Mouse (Mus musculus) embryonic facial prominence, embryonic 14.5 days (tissue): ENCODE results near the gene Ky. TPM values are rescaled to one million over a fixed set of nuclear protein-coding genes. Genes with fewer than 3 reads are reported as not detected.

Experiments
- ATAC-seq: fragments of 200-750 bp; cut with Nextera tagmentation; 2 replicates; pipeline ENCODE4 v1.8.0; 2017; ENCODE audit warnings: low read depth, moderate number of reproducible peaks, moderate TSS enrichment
- DNase-seq: peaks from one replicate; pipeline ENCODE4 v3.0.0-alpha.2; 2015; ENCODE audit warnings: low spot score
- H3K27ac ChIP-seq: fragments of 300-500 bp; sonication (generic); replicated peaks from 2 replicates; pipeline ENCODE4 v1.5.1; 2014; ENCODE audit warnings: low read depth, mild to moderate bottlenecking, low read length, moderate library complexity
- H3K27me3 ChIP-seq: fragments of 300-500 bp; sonication (generic); replicated peaks from 2 replicates; pipeline ENCODE4 v1.6.1; 2014; ENCODE audit warnings: low read length; ENCODE audit not compliant: control insufficient read depth, insufficient read depth
- H3K36me3 ChIP-seq: fragments of 300-500 bp; sonication (generic); 2 replicates; pipeline ENCODE4 v1.6.1; 2014; ENCODE audit warnings: low read length, mixed read lengths; ENCODE audit not compliant: control insufficient read depth, insufficient read depth
- H3K4me1 ChIP-seq: fragments of 300-500 bp; sonication (generic); 2 replicates; pipeline ENCODE4 v1.6.1; 2014; ENCODE audit warnings: antibody characterized with exemption, low read length; ENCODE audit not compliant: control insufficient read depth, insufficient read depth
- H3K4me2 ChIP-seq: fragments of 300-500 bp; sonication (generic); 2 replicates; pipeline ENCODE4 v1.6.1; 2014; ENCODE audit warnings: low read depth, mild to moderate bottlenecking, low read length, moderate library complexity, mixed read lengths
- H3K4me3 ChIP-seq: fragments of 300-500 bp; sonication (generic); 2 replicates; pipeline ENCODE4 v1.5.1; 2014; ENCODE audit warnings: low read depth, mild to moderate bottlenecking, low read length
- H3K9ac ChIP-seq: fragments of 300-500 bp; sonication (generic); 2 replicates; pipeline ENCODE4 v1.6.1; 2014; ENCODE audit warnings: low read depth, mild to moderate bottlenecking, low read length, moderate library complexity, mixed read lengths
- H3K9me3 ChIP-seq: fragments of 300-500 bp; sonication (generic); 2 replicates; pipeline ENCODE4 v1.6.1; 2016; ENCODE audit warnings: low read length; ENCODE audit not compliant: control insufficient read depth
- WGBS: fragments of 180-500 bp; shearing (Covaris S2); extraction: QIAGEN DNeasy Blood & Tissue Kit; methylation state at CpG from one replicate; pipeline ENCODE4 v1.1.7; 2014; 5-methylcytosine and 5-hydroxymethylcytosine counted together
- polyA plus RNA-seq: library from polyadenylated mRNA; unstranded; fragments of >200 nt; fragmentation: Nextera tagmentation; extraction: Ambion mirVana; gene quantifications from 2 replicates; pipeline ENCODE4 v1.2.1, GENCODE M21; 2014

The Ky gene
- polyA plus RNA-seq, 1 experiment from 2014 or later: 2.7 TPM

DNA sequence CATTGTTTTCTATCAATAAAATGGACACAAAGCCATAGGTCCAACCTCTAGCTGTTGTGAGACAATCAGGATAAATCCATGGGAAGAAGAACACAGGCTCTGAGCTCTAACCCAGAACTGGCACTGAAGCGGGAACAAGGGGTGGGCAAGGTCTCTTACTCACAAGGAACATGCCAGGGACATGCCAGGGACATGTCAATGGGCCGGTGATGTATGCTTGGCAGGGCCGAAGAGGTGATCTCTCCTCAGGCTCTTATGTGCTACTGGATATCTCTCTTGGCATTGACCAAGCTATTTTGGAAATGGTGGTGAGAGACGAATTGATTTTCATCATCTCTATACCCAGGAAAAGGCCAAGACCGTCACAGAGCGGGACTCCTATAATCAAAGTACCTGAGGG, 6.8 kb upstream of the Ky start:
- no peaks in the 10 kb centered on the region for H3K4me1 ChIP-seq
- WGBS: 88% methylated on average over 6 of the region's 6 CpGs

GRCm38 (mm10) chr9:102499266-102499665, 6.3 kb upstream of the Ky start:
- H3K9me3 ChIP-seq: no peaks in the 10 kb centered on the region
- H3K27me3 ChIP-seq: no peaks in the 10 kb centered on the region; the same call in 1 of the 2 replicates
- ATAC-seq: no peak
- DNase-seq: no peak
- H3K4me3 ChIP-seq: no peak overlapping the region
- H3K4me2 ChIP-seq: no peak overlapping the region
- no peak overlapping the region for H3K9ac ChIP-seq
- no peak overlapping the region for H3K27ac ChIP-seq
- H3K36me3 ChIP-seq: no peaks in the 10 kb centered on the region
- no peaks in the 10 kb centered on the region for H3K4me1 ChIP-seq
- 85% methylated on average over 4 of the region's 4 CpGs for WGBS

More for the DNA sequence above, 6.8 kb upstream of the Ky start:
- no peaks in the 10 kb centered on the region for H3K9me3 ChIP-seq
- no peak overlapping the region for H3K9ac ChIP-seq
- ATAC-seq (no peak), DNase-seq (no peak)
- H3K4me2 ChIP-seq: no peak overlapping the region
- H3K27me3 ChIP-seq: no peaks in the 10 kb centered on the region
- no peak overlapping the region for H3K4me3 ChIP-seq
- no peak overlapping the region for H3K27ac ChIP-seq
- no peaks in the 10 kb centered on the region for H3K36me3 ChIP-seq

DNA sequence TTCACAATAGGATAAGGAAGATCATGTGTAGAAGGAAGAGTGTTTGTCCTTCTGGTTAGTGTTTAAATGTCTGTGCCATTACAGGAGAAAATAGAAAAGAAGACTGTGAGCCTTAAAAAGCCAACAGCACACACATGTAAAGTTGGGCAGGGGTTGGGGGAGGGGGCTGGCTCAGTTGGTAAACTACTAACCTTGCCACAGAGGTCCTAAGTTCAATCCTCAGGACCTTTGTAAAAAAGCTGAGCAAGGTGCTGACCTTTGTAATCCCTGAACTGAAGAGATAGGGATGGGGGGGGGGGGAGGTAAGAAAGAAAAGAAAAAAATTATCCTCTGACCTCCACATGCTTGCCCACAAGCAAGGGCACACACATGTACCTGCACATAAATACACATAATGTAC, 5.8 kb upstream of the Ky start:
- H3K27ac ChIP-seq: no peak overlapping the region
- DNase-seq: no peak
- ATAC-seq: no peak
- no peaks in the 10 kb centered on the region for H3K4me1 ChIP-seq
- peaks cover under 1% of the 10 kb centered on the region for H3K27me3 ChIP-seq
- H3K4me3 ChIP-seq: no peak overlapping the region
- no peaks in the 10 kb centered on the region for H3K9me3 ChIP-seq
- H3K4me2 ChIP-seq: no peak overlapping the region
- no peak overlapping the region for H3K9ac ChIP-seq
- H3K36me3 ChIP-seq: no peaks in the 10 kb centered on the region

DNA sequence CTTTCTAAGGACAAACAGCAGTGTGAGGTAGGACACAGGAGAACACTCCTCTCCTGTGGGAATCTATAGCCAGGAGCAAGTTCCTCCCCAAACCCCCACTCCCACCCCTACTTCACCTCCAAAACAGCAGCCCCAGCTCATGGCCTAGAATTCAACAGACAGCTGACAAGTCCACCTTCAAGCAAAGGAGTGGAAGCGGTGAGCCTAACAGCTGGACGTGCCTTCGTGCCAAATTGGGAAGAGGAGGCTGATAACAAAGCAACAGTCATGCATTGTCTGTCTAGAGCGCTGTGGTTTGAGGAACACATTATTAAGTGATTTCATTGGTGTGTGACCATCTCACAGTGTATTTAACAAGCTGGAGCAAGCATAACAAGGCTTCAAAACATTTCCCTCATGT, 4.4 kb upstream of the Ky start:
- Histone ChIP-seq H3K36me3 (no peaks in the 10 kb centered on the region), H3K4me1 (peaks cover 4% of the 10 kb centered on the region; the same call in 1 of the 2 replicates), H3K4me2 (no peak overlapping the region), H3K9ac (no peak overlapping the region), H3K27me3 (peaks cover 12% of the 10 kb centered on the region), H3K9me3 (no peaks in the 10 kb centered on the region), H3K27ac (no peak overlapping the region), H3K4me3 (no peak overlapping the region)
- 53% methylated on average over 4 of the region's 4 CpGs for WGBS
- ATAC-seq (no peak), DNase-seq (no peak)

GRCm38 (mm10) chr9:102502015-102502633, 3.4 kb upstream of the Ky start:
- no peak for ATAC-seq

DNA sequence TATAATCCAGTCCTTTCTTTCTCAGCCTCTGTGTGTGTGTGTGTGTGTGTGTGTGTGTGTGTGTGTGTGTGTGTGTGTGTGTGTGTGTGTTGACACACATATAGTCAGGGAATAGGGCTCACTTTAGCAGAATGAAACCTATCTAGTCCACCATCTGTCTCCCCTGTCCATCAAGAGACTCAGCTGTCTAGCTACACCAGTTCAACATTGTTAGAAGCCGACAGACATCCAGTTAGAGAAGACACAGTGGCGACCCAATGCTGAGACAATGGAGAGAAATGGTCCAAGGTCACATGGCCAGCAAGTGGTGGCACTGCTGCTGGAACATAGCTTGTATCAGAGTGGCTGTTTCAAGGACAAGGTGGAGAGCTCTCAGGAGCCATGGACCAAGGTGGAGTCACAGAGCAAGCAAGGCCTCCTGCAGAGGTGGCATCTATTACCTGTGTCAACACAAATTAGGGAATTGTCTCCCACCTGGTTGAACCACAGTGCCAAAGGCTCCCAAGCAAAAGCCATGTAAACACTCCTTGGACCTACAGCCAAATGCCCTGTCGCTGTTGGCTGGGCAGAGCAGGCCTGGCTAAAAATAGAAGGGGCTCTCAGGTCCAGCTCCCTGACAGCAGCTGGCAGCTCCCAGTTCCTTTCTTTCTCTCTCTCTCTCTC, 703 bp upstream of the Ky start:
- H3K4me3 ChIP-seq: no peak overlapping the region
- peaks cover 7% of the 10 kb centered on the region; the same call in 1 of the 2 replicates for H3K4me1 ChIP-seq
- no peak overlapping the region for H3K4me2 ChIP-seq
- ATAC-seq (peak; percentile 60; the same call in 1 of the 2 replicates), DNase-seq (no peak)
- no peaks in the 10 kb centered on the region for H3K36me3 ChIP-seq
- 87% methylated on average over 3 of the region's 3 CpGs for WGBS
- H3K27me3 ChIP-seq: peaks cover 31% of the 10 kb centered on the region
- H3K27ac ChIP-seq: no peak overlapping the region
- no peaks in the 10 kb centered on the region for H3K9me3 ChIP-seq
- H3K9ac ChIP-seq: no peak overlapping the region

More at GRCm38 (mm10) chr9:102502015-102502633, 3.4 kb upstream of the Ky start:
- H3K4me1 ChIP-seq: peaks cover 7% of the 10 kb centered on the region; the same call in 1 of the 2 replicates
- no peak overlapping the region for H3K27ac ChIP-seq
- WGBS: 85% methylated on average over 11 of the region's 11 CpGs
- no peak overlapping the region for H3K4me2 ChIP-seq
- peaks cover 23% of the 10 kb centered on the region for H3K27me3 ChIP-seq
- DNase-seq: no peak
- H3K36me3 ChIP-seq: no peaks in the 10 kb centered on the region
- H3K9me3 ChIP-seq: no peaks in the 10 kb centered on the region
- H3K9ac ChIP-seq: no peak overlapping the region
- no peak overlapping the region for H3K4me3 ChIP-seq

- no peak for DNase-seq
- WGBS: 88% methylated on average over 3 of the region's 3 CpGs
- H3K4me2 ChIP-seq: no peak overlapping the region
- no peaks in the 10 kb centered on the region for H3K36me3 ChIP-seq
- peaks cover 31% of the 10 kb centered on the region for H3K27me3 ChIP-seq
- H3K4me1 ChIP-seq: peaks cover 7% of the 10 kb centered on the region; the same call in 1 of the 2 replicates
- H3K9ac ChIP-seq: no peak overlapping the region
- H3K4me3 ChIP-seq: no peak overlapping the region
- no peak overlapping the region for H3K27ac ChIP-seq
- no peak for ATAC-seq
- H3K9me3 ChIP-seq: no peaks in the 10 kb centered on the region
Measured at GRCm38 (mm10) chr9:102508315-102508714, 2.8 kb downstream of the Ky start.

GRCm38 (mm10) chr9:102511423-102511822, 5.9 kb downstream of the Ky start:
- peak; percentile 83 for DNase-seq
- WGBS: 41% methylated on average over 8 of the region's 8 CpGs
- Histone ChIP-seq H3K4me2 (no peak overlapping the region), H3K36me3 (no peaks in the 10 kb centered on the region), H3K4me1 (no peaks in the 10 kb centered on the region), H3K9me3 (no peaks in the 10 kb centered on the region), H3K27me3 (peaks cover 15% of the 10 kb centered on the region), H3K9ac (no peak overlapping the region), H3K4me3 (no peak overlapping the region), H3K27ac (no peak overlapping the region)
- peak; percentile 87 for ATAC-seq

DNA sequence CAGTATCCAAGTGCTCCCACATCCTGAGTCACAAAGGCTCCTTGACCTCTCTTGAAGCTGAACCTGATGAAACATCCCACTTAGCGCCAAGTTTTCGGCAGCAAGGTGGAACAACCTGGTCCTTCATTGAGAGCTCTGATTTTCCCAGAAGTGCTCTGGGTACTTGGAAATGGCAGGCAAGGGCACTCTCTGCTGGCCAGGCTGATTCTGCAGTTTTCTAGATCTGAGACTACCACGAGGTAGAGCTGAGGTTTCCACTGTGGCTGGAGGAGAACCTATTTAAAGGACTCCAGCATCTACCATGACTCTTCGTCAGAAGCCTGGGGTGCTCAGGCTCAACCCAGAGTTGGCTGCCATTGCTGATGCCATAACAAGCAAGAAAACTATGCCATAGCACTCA, 8.0 kb downstream of the Ky start:
- no peak for ATAC-seq
- no peaks in the 10 kb centered on the region for H3K36me3 ChIP-seq
- 79% methylated on average over 4 of the region's 4 CpGs for WGBS
- no peaks in the 10 kb centered on the region for H3K9me3 ChIP-seq
- no peak for DNase-seq
- no peak overlapping the region for H3K27ac ChIP-seq
- no peak overlapping the region for H3K4me2 ChIP-seq
- no peaks in the 10 kb centered on the region for H3K27me3 ChIP-seq
- H3K9ac ChIP-seq: no peak overlapping the region
- no peaks in the 10 kb centered on the region for H3K4me1 ChIP-seq
- H3K4me3 ChIP-seq: no peak overlapping the region
